Mouse (Mus musculus): ENCODE data around the gene Col18a1. TPM values are rescaled to one million over a fixed set of nuclear protein-coding genes. Genes with fewer than 3 reads are reported as not detected.

Gene Col18a1
- polyA plus RNA-seq, 1 experiment: 38.1 TPM

GRCm38 (mm10) chr10:77062393-77063010 lies 103.8 kb downstream of the Col18a1 start:
- WGBS: 70% methylated on average over 11 of the region's 11 CpGs
- no peak for TF ChIP-seq CTCF (IDR thresholded peaks at IDR 0.05; ENCODE audit: insufficient read depth, low read length)
- no peak for TF ChIP-seq POLR2A (IDR thresholded peaks at IDR 0.05; ENCODE audit: borderline replicate concordance, extremely low read depth, low read depth, low read length)
- DNase-seq: peak; percentile 10
- Histone ChIP-seq H3K4me3 (replicated peaks; ENCODE audit: extremely low read depth, low read depth, low read length) (no peak overlapping the region), H3K4me1 (ENCODE audit: control insufficient read depth, insufficient read depth, low read length) (no peaks in the 10 kb centered on the region)

GRCm38 (mm10) chr10:77061426-77061825 lies 104.9 kb downstream of the Col18a1 start:
- no peak for TF ChIP-seq CTCF (IDR thresholded peaks at IDR 0.05; ENCODE audit: insufficient read depth, low read length)
- TF ChIP-seq POLR2A (IDR thresholded peaks at IDR 0.05; ENCODE audit: borderline replicate concordance, extremely low read depth, low read depth, low read length): no peak
- Histone ChIP-seq H3K4me3 (replicated peaks; ENCODE audit: extremely low read depth, low read depth, low read length) (no peak overlapping the region), H3K4me1 (ENCODE audit: control insufficient read depth, insufficient read depth, low read length) (no peaks in the 10 kb centered on the region)
- no peak for DNase-seq
- WGBS: 62% methylated on average over 3 of the region's 3 CpGs

GRCm38 (mm10) chr10:77056768-77057167 lies 109.6 kb downstream of the Col18a1 start:
- no peaks in the 10 kb centered on the region for H3K4me1 ChIP-seq (ENCODE audit: control insufficient read depth, insufficient read depth, low read length)
- no peak for TF ChIP-seq POLR2A (IDR thresholded peaks at IDR 0.05; ENCODE audit: borderline replicate concordance, extremely low read depth, low read depth, low read length)
- WGBS: 71% methylated on average over 10 of the region's 10 CpGs
- DNase-seq: no peak
- no peak overlapping the region for H3K4me3 ChIP-seq (replicated peaks; ENCODE audit: extremely low read depth, low read depth, low read length)

GRCm38 (mm10) chr10:77048606-77049005 lies 117.7 kb downstream of the Col18a1 start:
- no peak for DNase-seq
- H3K4me3 ChIP-seq (replicated peaks; ENCODE audit: extremely low read depth, low read depth, low read length): no peak overlapping the region
- H3K4me1 ChIP-seq (ENCODE audit: control insufficient read depth, insufficient read depth, low read length): no peaks in the 10 kb centered on the region
- TF ChIP-seq CTCF (IDR thresholded peaks at IDR 0.05; ENCODE audit: insufficient read depth, low read length): no peak
- TF ChIP-seq POLR2A (IDR thresholded peaks at IDR 0.05; ENCODE audit: borderline replicate concordance, extremely low read depth, low read depth, low read length): no peak
- WGBS: 88% methylated on average over 3 of the region's 3 CpGs

- H3K4me3 ChIP-seq (replicated peaks; ENCODE audit: extremely low read depth, low read depth, low read length): no peak overlapping the region
- WGBS: 61% methylated on average over 4 of the region's 4 CpGs
- TF ChIP-seq POLR2A (IDR thresholded peaks at IDR 0.05; ENCODE audit: borderline replicate concordance, extremely low read depth, low read depth, low read length) (no peak), CTCF (IDR thresholded peaks at IDR 0.05; ENCODE audit: insufficient read depth, low read length) (no peak)
- H3K4me1 ChIP-seq (ENCODE audit: control insufficient read depth, insufficient read depth, low read length): no peaks in the 10 kb centered on the region
- DNase-seq: no peak
Observed at GRCm38 (mm10) chr10:77048196-77048595, 118.2 kb downstream of the Col18a1 start.

- Histone ChIP-seq H3K4me3 (replicated peaks; ENCODE audit: extremely low read depth, low read depth, low read length) (no peak overlapping the region), H3K4me1 (ENCODE audit: control insufficient read depth, insufficient read depth, low read length) (0 out of 2 replicates have a peak, but pooled peaks cover 5% of the 10 kb centered on the region)
- WGBS: 92% methylated on average over 8 of the region's 8 CpGs
- TF ChIP-seq POLR2A (IDR thresholded peaks at IDR 0.05; ENCODE audit: borderline replicate concordance, extremely low read depth, low read depth, low read length) (no peak), CTCF (IDR thresholded peaks at IDR 0.05; ENCODE audit: insufficient read depth, low read length) (no peak)
- no peak for DNase-seq
Observed at GRCm38 (mm10) chr10:77038579-77039174, 127.7 kb downstream of the Col18a1 start.

- no peak for DNase-seq
- Histone ChIP-seq H3K4me1 (ENCODE audit: control insufficient read depth, insufficient read depth, low read length) (0 out of 2 replicates have a peak, but pooled peaks cover 6% of the 10 kb centered on the region), H3K4me3 (replicated peaks; ENCODE audit: extremely low read depth, low read depth, low read length) (no peak overlapping the region)
- WGBS: 82% methylated on average over 6 of the region's 6 CpGs
- TF ChIP-seq POLR2A (IDR thresholded peaks at IDR 0.05; ENCODE audit: borderline replicate concordance, extremely low read depth, low read depth, low read length): no peak
- TF ChIP-seq CTCF (IDR thresholded peaks at IDR 0.05; ENCODE audit: insufficient read depth, low read length): no peak
Observed at GRCm38 (mm10) chr10:77035487-77035886, 130.9 kb downstream of the Col18a1 start.

- DNase-seq: peak; percentile 54
- 1% methylated on average over 30 of the region's 30 CpGs for whole genome bisulfite sequencing
- H3K4me3 ChIP-seq (replicated peaks; ENCODE audit: extremely low read depth, low read depth, low read length): peak overlapping the region; percentile 58
- H3K4me1 ChIP-seq (ENCODE audit: control insufficient read depth, insufficient read depth, low read length): 0 out of 2 replicates have a peak, but pooled peaks cover 6% of the 10 kb centered on the region
- TF ChIP-seq CTCF (IDR thresholded peaks at IDR 0.05; ENCODE audit: insufficient read depth, low read length): no peak
- no peak for TF ChIP-seq POLR2A (IDR thresholded peaks at IDR 0.05; ENCODE audit: borderline replicate concordance, extremely low read depth, low read depth, low read length)
Observed at GRCm38 (mm10) chr10:77033323-77034025, 132.9 kb downstream of the Col18a1 start.

- TF ChIP-seq POLR2A (IDR thresholded peaks at IDR 0.05; ENCODE audit: borderline replicate concordance, extremely low read depth, low read depth, low read length) (peak; percentile 53; the same call in 1 of the 2 replicates), CTCF (IDR thresholded peaks at IDR 0.05; ENCODE audit: insufficient read depth, low read length) (no peak)
- Histone ChIP-seq H3K4me3 (replicated peaks; ENCODE audit: extremely low read depth, low read depth, low read length) (peak overlapping the region; percentile 73), H3K4me1 (ENCODE audit: control insufficient read depth, insufficient read depth, low read length) (0 out of 2 replicates have a peak, but pooled peaks cover 6% of the 10 kb centered on the region)
- peak; percentile 91 for DNase-seq
- 1% methylated on average over 49 of the region's 49 CpGs for WGBS
Observed at GRCm38 (mm10) chr10:77032591-77033322, 133.6 kb downstream of the Col18a1 start.

Data from lung, adult 2 months (tissue).